Mouse (Mus musculus) retina, embryonic 14.5 days (tissue): Measurements from ENCODE around the gene Col9a2.
"Not testable (repeated sequence)": the region's sequence is repeated elsewhere in the genome, so short reads cannot be mapped to it uniquely, and the experiment has no call there.

ENCODE experiments used
- DNase-seq: peaks from one replicate; pipeline ENCODE4 v3.0.0-alpha.2; 2015; ENCODE audit warnings: low spot score

The Col9a2 gene

GRCm38 (mm10) chr4:121021911-121022310 lies 17.3 kb upstream of the Col9a2 start:
- no peak for DNase-seq

GRCm38 (mm10) chr4:121023464-121023863 lies 15.7 kb upstream of the Col9a2 start:
- no peak for DNase-seq

GRCm38 (mm10) chr4:121023941-121024340 lies 15.2 kb upstream of the Col9a2 start:
- DNase-seq: no peak

GRCm38 (mm10) chr4:121025681-121026080 lies 13.5 kb upstream of the Col9a2 start:
- DNase-seq: no peak

GRCm38 (mm10) chr4:121028146-121028545 lies 11.0 kb upstream of the Col9a2 start:
- no peak for DNase-seq

GRCm38 (mm10) chr4:121028659-121029392 lies 10.4 kb upstream of the Col9a2 start:
- peak; percentile 86 for DNase-seq

- no peak for DNase-seq
Measured at GRCm38 (mm10) chr4:121029632-121030031, 9.6 kb upstream of the Col9a2 start.

- no peak for DNase-seq
Measured at GRCm38 (mm10) chr4:121031440-121031839, 7.7 kb upstream of the Col9a2 start.

- no peak for DNase-seq
Measured at GRCm38 (mm10) chr4:121033006-121033405, 6.2 kb upstream of the Col9a2 start.

- no peak for DNase-seq
Measured at GRCm38 (mm10) chr4:121040323-121040722, 1.1 kb downstream of the Col9a2 start.

- DNase-seq: peak; percentile 81
Measured at GRCm38 (mm10) chr4:121040897-121041671, 1.9 kb downstream of the Col9a2 start.

- DNase-seq: no peak
Measured at GRCm38 (mm10) chr4:121042472-121042871, 3.3 kb downstream of the Col9a2 start.

GRCm38 (mm10) chr4:121042946-121043345 lies 3.8 kb downstream of the Col9a2 start:
- DNase-seq: no peak

GRCm38 (mm10) chr4:121051863-121052262 lies 12.7 kb downstream of the Col9a2 start:
- DNase-seq: peak; percentile 79

- DNase-seq: no peak
Measured at GRCm38 (mm10) chr4:121052454-121053323, 13.5 kb downstream of the Col9a2 start.

- peak; percentile 50 for DNase-seq
Measured at GRCm38 (mm10) chr4:121056342-121056741, 17.2 kb downstream of the Col9a2 start.

GRCm38 (mm10) chr4:121057032-121057431 lies 17.8 kb downstream of the Col9a2 start:
- DNase-seq: no peak

- not testable (repeated sequence) for DNase-seq
Measured at GRCm38 (mm10) chr4:121059218-121059617, 20.0 kb downstream of the Col9a2 start.

GRCm38 (mm10) chr4:121065336-121065735 lies 26.2 kb downstream of the Col9a2 start:
- DNase-seq: no peak

GRCm38 (mm10) chr4:121074250-121074649 lies 35.1 kb downstream of the Col9a2 start:
- DNase-seq: no peak

GRCm38 (mm10) chr4:121077915-121078646 lies 38.9 kb downstream of the Col9a2 start:
- peak; percentile 16 for DNase-seq

GRCm38 (mm10) chr4:121080395-121080794 lies 41.2 kb downstream of the Col9a2 start:
- no peak for DNase-seq
